Mouse (Mus musculus): Measurements from ENCODE around the gene Nt5c1a. TPM values are rescaled to one million over a fixed set of nuclear protein-coding genes. Genes with fewer than 3 reads are reported as not detected.

The Nt5c1a gene
- total and polyA plus RNA-seq, 3 experiments = 23.3 to 82.5 (median 38.8) TPM

GRCm38 (mm10) chr4:123247147-123247880, 46.0 kb downstream of the Nt5c1a start:
- no peak for DNase-seq

GRCm38 (mm10) chr4:123248971-123249567, 47.8 kb downstream of the Nt5c1a start:
- peak; percentile 89 for DNase-seq

- DNase-seq = no peak
These were observed 50.9 kb downstream of the Nt5c1a start for GRCm38 (mm10) chr4:123252214-123252613.

DNA sequence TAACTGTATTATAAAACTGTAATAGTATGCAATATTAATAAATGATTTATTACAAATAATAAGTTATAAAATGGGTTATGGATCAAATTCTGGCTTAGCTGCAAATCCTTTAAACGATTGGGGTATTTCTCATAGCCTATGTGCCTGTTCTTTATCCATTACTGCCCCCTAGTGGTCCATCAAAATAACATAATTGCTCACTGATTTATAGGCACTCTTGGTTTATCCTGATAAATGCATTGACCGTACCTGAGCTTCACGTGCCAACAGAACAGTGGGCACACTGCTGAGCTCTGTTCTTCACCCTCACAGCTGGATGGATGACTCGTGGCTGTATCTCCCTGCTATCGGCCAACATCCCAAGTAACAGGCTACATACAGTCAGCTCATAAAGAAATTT, 53.3 kb downstream of the Nt5c1a start:
- DNase-seq = no peak

DNA sequence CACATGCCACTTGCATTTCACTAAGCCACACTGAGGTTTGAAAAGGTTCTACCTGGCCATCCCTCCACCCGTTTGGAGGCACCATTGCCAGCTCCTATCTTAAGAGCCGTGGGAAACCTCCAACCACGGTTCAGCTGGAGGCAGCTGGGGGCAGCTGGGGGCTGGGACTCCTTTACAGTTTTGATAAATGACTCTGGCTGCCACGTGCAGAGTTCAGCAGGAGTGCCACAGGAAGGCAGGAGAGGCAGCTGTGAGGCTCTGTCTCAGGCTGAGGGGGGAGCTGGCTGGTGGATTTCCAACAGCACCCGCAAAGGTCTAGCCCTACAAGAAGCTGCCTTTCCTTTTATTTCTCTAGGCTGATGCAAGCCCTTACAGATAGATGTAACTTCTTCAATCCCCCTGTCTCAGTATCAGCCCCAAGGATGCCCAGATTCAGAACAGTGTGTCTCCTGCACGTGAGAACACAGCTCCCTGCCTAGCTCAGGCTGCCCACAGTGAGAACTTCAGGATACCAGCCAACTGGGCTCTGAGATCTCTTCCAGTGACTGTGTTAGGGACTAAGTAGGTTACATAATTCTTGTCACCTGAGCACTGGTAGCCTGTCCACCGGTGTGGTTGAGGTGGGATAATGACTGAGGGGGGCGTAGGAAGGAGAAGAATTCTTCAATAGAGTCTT, 58.9 kb downstream of the Nt5c1a start:
- DNase-seq = peak; percentile 25

DNA sequence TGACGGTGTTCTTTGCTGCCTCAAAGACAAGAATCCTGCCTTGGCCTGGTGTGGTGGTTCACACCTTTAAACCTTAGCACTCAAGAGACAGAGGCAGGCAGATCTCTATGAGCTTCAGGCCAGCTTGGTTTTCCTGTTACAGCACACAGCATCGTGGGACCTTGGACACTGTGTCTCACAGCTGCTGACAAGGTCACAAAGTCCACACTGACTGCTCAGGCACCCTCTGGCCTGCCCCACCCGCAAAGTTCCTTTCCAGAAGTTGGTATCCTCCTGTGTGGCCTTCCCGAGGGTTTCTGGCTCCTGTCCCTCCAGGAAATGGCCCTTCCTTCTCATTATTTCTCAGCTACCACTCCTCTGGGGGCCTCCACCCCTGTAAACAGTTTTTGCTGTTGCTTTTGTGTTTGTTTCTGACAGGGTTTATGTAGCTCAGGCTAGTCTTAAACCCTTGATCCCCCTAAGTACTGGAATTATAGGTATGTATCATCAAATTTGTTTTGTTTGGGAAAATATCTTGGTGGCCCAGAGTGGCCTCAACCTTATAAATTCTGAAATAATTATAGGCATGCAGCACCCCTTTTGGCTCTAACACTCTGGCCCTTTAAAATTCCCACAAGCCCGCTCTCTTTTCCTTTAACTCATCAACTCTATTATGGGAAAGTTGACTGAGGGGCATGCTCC, 60.6 kb downstream of the Nt5c1a start, which contains the start of gene Pabpc4:
TSS of gene Pabpc4 (plus strand) at position 631 of the 681 bp plus-strand sequence.
- peak; percentile 73 for DNase-seq

Other genes with a start within 250 kb of the Nt5c1a start
- gene Mfsd2a, start 240.3 kb upstream of the Nt5c1a start, total RNA-seq (2021) = 10 to 100 TPM in 1 of 2 experiments, 1 to 10 TPM in 1; 3.7 to 28.5 TPM
- 0.46 and 0.62 TPM in 2 replicates for gene Mfsd2a, start 240.3 kb upstream of the Nt5c1a start, polyA plus RNA-seq (2012; rRNA removed)
- 1 to 10 TPM; 1.6 to 2.6 TPM for gene Mycl, start 205.9 kb upstream of the Nt5c1a start, total RNA-seq (2021)
- 0.54 and 1.2 TPM in 2 replicates for gene Mycl, start 205.9 kb upstream of the Nt5c1a start, polyA plus RNA-seq (2012; rRNA removed)
- 10 to 100 TPM; 17.0 to 21.8 TPM for gene Trit1, start 184.9 kb upstream of the Nt5c1a start, total RNA-seq (2021)
- 3.4 and 4.3 TPM in 2 replicates for gene Trit1, start 184.9 kb upstream of the Nt5c1a start, polyA plus RNA-seq (2012; rRNA removed)
- not detected for gene Bmp8b, start 96.3 kb upstream of the Nt5c1a start, total RNA-seq (2021)
- 0.03 and 0.17 TPM in 2 replicates for gene Bmp8b, start 96.3 kb upstream of the Nt5c1a start, polyA plus RNA-seq (2012; rRNA removed)
- not detected for gene Oxct2b, start 85.2 kb upstream of the Nt5c1a start, total RNA-seq (2021)
- not detected in 2 replicates for gene Oxct2b, start 85.2 kb upstream of the Nt5c1a start, polyA plus RNA-seq (2012; rRNA removed)
- 10 to 100 TPM; 42.4 to 59.1 TPM for gene Ppie, start 61.6 kb upstream of the Nt5c1a start, total RNA-seq (2021)
- 9.1 and 10.5 TPM in 2 replicates for gene Ppie, start 61.6 kb upstream of the Nt5c1a start, polyA plus RNA-seq (2012; rRNA removed)
- 1 to 10 TPM; 3.1 to 5.4 TPM for gene Hpcal4, start 18.3 kb upstream of the Nt5c1a start, total RNA-seq (2021)
- gene Hpcal4, start 18.3 kb upstream of the Nt5c1a start, polyA plus RNA-seq (2012; rRNA removed) = 3.1 and 4.9 TPM in 2 replicates
- gene Heyl, start 32.1 kb downstream of the Nt5c1a start, total RNA-seq (2021) = 10 to 100 TPM in 1 of 2 experiments, 1 to 10 TPM in 1; 4.3 to 11.5 TPM
- gene Heyl, start 32.1 kb downstream of the Nt5c1a start, polyA plus RNA-seq (2012; rRNA removed) = 4.5 and 5.9 TPM in 2 replicates
- 100 to 1,000 TPM in 1 of 2 experiments, 10 to 100 TPM in 1; 98.9 to 110 TPM for gene Pabpc4, start 60.8 kb downstream of the Nt5c1a start, total RNA-seq (2021)
- 270 and 277 TPM in 2 replicates for gene Pabpc4, start 60.8 kb downstream of the Nt5c1a start, polyA plus RNA-seq (2012; rRNA removed)
- not detected for gene Oxct2a, start 122.1 kb downstream of the Nt5c1a start, total RNA-seq (2021)
- gene Oxct2a, start 122.1 kb downstream of the Nt5c1a start, polyA plus RNA-seq (2012; rRNA removed) = not detected in 2 replicates
- gene Bmp8a, start 141.7 kb downstream of the Nt5c1a start, total RNA-seq (2021) = under 1 TPM in 1 of 2 experiments, not detected in 1; 0.21 TPM
- gene Bmp8a, start 141.7 kb downstream of the Nt5c1a start, polyA plus RNA-seq (2012; rRNA removed) = 0.17 and 0.18 TPM in 2 replicates

All from adrenal gland, adult 2 months (tissue).